Mouse (Mus musculus) embryonic fibroblast, embryonic 13.5 days (primary cell): ENCODE results near the gene Enam.

ENCODE experiments used
- CTCF ChIP-seq: IDR thresholded peaks from 2 replicates; pipeline ENCODE4 v1.5.1; 2011; ENCODE audit warnings: mild to moderate bottlenecking, control low read depth, low read length, moderate library complexity, borderline replicate concordance; ENCODE audit not compliant: insufficient read depth
- POLR2A ChIP-seq: IDR thresholded peaks from 2 replicates; pipeline ENCODE4 v1.6.1; 2011; ENCODE audit warnings: low read depth, mild to moderate bottlenecking, control low read depth, low read length, moderate library complexity

GRCm38 (mm10) chr5:88487675-88488074, at the start of gene Enam:
- TF ChIP-seq POLR2A = no peak
- no peak for TF ChIP-seq CTCF
